Mouse (Mus musculus) heart, postnatal 0 days (tissue): ENCODE results near the gene Micall1. TPM values are rescaled to one million over a fixed set of nuclear protein-coding genes. Genes with fewer than 3 reads are reported as not detected.

Experiments
- ATAC-seq: fragments of 200-750 bp; cut with Nextera tagmentation; 2 replicates; pipeline ENCODE4 v1.8.0; 2017; ENCODE audit warnings: low read depth, moderate number of reproducible peaks, moderate library complexity; ENCODE audit not compliant: insufficient read depth
- DNase-seq: peaks from one replicate; pipeline ENCODE4 v3.0.0-alpha.2; 2016; ENCODE audit warnings: low spot score
- H3K27ac ChIP-seq: fragments of 300-500 bp; sonication (generic); 2 replicates; pipeline ENCODE4 v1.5.1; 2014; ENCODE audit warnings: low read depth, mild to moderate bottlenecking
- H3K27me3 ChIP-seq: fragments of 300-500 bp; sonication (generic); 2 replicates; pipeline ENCODE4 v1.6.1; 2014; ENCODE audit warnings: low read length, mixed read lengths; ENCODE audit not compliant: control insufficient read depth, insufficient read depth
- H3K36me3 ChIP-seq: fragments of 300-500 bp; sonication (generic); replicated peaks from 2 replicates; pipeline ENCODE4 v1.6.1; 2014; ENCODE audit warnings: low read length, mixed read lengths; ENCODE audit not compliant: control insufficient read depth, insufficient read depth
- H3K4me1 ChIP-seq: fragments of 300-500 bp; sonication (generic); 2 replicates; pipeline ENCODE4 v1.6.1; 2014; ENCODE audit warnings: antibody characterized with exemption; ENCODE audit not compliant: control insufficient read depth, insufficient read depth
- H3K4me2 ChIP-seq: fragments of 300-500 bp; sonication (generic); 2 replicates; pipeline ENCODE4 v1.6.1; 2014; ENCODE audit warnings: low read depth, mild to moderate bottlenecking, low read length, moderate library complexity
- H3K4me3 ChIP-seq: fragments of 300-500 bp; sonication (generic); 2 replicates; pipeline ENCODE4 v1.5.1; 2014; ENCODE audit warnings: low read depth, low read length
- H3K9ac ChIP-seq: fragments of 300-500 bp; sonication (generic); replicated peaks from 2 replicates; pipeline ENCODE4 v1.6.1; 2014; ENCODE audit warnings: low read depth, low read length, mixed read lengths
- H3K9me3 ChIP-seq: fragments of 300-500 bp; sonication (generic); replicated peaks from 2 replicates; pipeline ENCODE4 v1.6.1; 2016; ENCODE audit warnings: low read length; ENCODE audit not compliant: control insufficient read depth
- CTCF ChIP-seq: IDR thresholded peaks from 2 replicates; pipeline ENCODE4 v1.5.1; 2016; ENCODE audit warnings: antibody characterized with exemption, control low read depth, low read depth
- EP300 ChIP-seq: IDR thresholded peaks from 2 replicates; pipeline ENCODE4 v1.6.1; 2016; ENCODE audit warnings: antibody characterized with exemption, low read depth
- WGBS: fragments of 180-500 bp; shearing (Covaris S2); extraction: QIAGEN DNeasy Blood & Tissue Kit; methylation state at CpG from one replicate; pipeline ENCODE4 v1.1.7; 2014; 5-methylcytosine and 5-hydroxymethylcytosine counted together
- polyA plus RNA-seq: library from polyadenylated mRNA; unstranded; fragments of >200 nt; fragmentation: Nextera tagmentation; extraction: Ambion mirVana; gene quantifications from 2 replicates; pipeline ENCODE4 v1.2.1, GENCODE M21; 2015
- total RNA-seq: library from RNA; depleted of rRNA; stranded (reverse); fragments of >200 nt; gene quantifications from 2 replicates; pipeline ENCODE4 v1.2.3, GENCODE M21; 2014; ENCODE audit warnings: low replicate concordance

The Micall1 gene
- total and polyA plus RNA-seq, 2 experiments from 2014 or later = 19.0 to 45.9 TPM

DNA sequence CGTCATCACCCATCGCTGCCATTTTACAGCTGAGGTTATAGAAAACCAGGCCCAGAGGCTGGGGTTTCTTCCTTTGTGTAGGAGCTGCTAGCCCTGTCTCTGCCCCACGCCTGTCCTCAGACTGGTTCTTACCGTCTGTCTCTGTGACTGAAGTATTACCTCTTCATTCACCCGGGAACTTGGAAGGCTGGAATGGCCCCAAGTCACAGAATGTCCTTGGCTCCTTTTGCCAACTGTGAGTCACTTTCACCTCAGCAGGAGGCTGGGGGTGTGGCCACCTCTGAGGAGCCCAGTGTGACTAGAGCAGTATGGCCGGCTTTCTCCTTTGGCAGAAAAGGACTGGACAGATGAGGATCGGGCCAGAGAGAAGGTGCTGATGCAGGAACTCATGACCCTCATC lies 22.7 kb downstream of the Micall1 start:
- H3K4me3 ChIP-seq = no peak overlapping the region
- ATAC-seq (peak; percentile 75), DNase-seq (peak; percentile 76)
- no peaks in the 10 kb centered on the region for H3K27me3 ChIP-seq
- TF ChIP-seq CTCF (no peak), EP300 (peak; percentile 89)
- H3K9me3 ChIP-seq = no peaks in the 10 kb centered on the region
- peak overlapping the region; percentile 84 for H3K27ac ChIP-seq
- peaks cover 73% of the 10 kb centered on the region for H3K36me3 ChIP-seq
- no peak overlapping the region for H3K4me2 ChIP-seq
- H3K4me1 ChIP-seq = peaks cover 19% of the 10 kb centered on the region
- WGBS = 38% methylated on average over 7 of the region's 7 CpGs
- no peak overlapping the region for H3K9ac ChIP-seq

DNA sequence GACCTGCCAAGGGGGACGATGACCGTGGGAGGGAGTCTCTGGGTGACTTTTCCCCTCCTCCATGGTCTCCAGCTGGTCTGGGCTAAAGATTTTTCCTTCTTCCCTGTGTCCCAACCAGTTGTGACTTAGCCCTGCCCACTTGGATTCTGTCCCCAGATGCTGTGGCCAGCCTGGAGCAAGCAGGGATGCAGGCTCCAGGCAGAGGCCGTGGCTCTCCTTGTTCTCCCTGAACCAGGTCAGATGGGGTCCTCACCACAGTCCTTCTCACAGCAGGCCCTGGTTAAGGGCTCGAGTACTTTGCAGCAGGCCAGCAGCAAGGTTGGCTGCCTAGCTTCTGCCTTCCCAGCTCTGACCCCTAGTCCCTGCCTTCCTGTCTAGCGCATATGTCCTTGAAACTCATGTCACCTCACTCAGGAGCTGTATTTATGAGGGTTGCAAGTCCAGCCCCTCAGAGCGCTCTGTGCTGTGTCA lies 24.5 kb downstream of the Micall1 start:
- Histone ChIP-seq H3K27me3 (no peaks in the 10 kb centered on the region), H3K4me3 (no peak overlapping the region), H3K4me2 (no peak overlapping the region), H3K9ac (no peak overlapping the region), H3K4me1 (peaks cover 19% of the 10 kb centered on the region), H3K27ac (peak overlapping the region; percentile 28; the same call in 1 of the 2 replicates), H3K36me3 (peaks cover 55% of the 10 kb centered on the region), H3K9me3 (no peaks in the 10 kb centered on the region)
- DNase-seq (no peak), ATAC-seq (no peak)
- WGBS = 67% methylated on average over 6 of the region's 6 CpGs
- TF ChIP-seq CTCF (no peak), EP300 (no peak)

DNA sequence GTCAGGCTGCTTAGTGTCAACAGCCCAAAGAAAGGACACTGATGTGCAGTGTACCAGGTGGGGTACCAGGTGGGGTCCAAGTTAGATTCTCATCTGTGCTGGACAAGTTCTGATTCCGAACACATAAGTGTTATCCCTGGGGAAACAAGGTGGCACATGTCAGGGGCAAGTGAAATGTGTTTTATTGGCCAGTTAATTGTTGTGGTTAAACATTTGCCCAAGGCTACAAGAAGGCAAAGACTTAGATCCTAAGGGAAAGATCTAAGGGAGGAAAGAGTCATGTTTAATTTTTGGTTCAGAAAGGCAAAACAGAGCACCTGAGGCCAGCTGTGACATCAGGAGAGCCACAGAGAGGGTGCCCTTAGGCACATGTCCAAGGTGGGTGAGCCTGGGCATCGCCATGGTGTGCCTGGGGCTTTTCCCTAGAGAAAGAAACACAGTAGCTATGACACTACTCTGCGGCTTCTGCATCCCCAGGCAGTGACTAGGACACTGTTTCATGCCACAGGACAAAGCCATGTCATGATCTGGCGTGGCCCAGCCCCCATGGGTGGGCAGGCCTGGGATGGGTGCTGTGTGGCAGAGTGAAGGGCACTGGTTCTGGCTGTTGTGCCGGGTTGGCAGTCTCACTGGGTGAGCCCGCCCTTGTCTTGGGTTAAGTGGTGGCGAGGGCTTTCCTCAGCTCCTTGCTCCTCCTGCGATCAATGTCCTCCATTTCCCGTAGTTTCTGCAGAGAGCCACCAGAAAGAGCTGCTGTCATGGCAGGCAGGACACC lies 26.0 kb downstream of the Micall1 start:
- H3K9ac ChIP-seq = no peak overlapping the region
- peaks cover 44% of the 10 kb centered on the region for H3K36me3 ChIP-seq
- no peaks in the 10 kb centered on the region for H3K27me3 ChIP-seq
- peaks cover 19% of the 10 kb centered on the region for H3K4me1 ChIP-seq
- 79% methylated on average over 9 of the region's 9 CpGs for WGBS
- H3K4me3 ChIP-seq = no peak overlapping the region
- ATAC-seq (no peak), DNase-seq (no peak)
- TF ChIP-seq EP300 (no peak), CTCF (no peak)
- no peak overlapping the region for H3K4me2 ChIP-seq
- H3K27ac ChIP-seq = no peak overlapping the region
- no peaks in the 10 kb centered on the region for H3K9me3 ChIP-seq

DNA sequence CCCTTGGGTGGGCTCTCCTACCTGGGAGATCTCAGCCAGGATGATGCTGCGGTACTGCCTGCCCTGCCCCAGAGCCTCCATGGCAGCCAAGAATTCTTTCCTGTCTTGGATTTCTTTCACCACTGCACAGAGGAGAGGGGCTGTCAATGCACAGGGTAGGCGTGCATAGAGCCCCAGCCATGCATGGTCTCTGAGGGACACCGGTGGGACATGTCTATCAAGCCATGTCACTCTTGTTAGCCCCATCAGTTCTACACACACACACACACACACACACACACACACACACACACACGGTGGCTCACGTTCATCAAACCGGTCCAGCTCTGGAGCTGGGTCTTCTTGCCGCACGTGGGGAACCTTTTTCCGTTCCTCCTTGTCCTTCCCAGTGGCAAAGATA lies 26.6 kb downstream of the Micall1 start:
- TF ChIP-seq EP300 (0 out of 2 replicates have a peak, but pooled peaks have one; percentile 3), CTCF (no peak)
- ATAC-seq (no peak), DNase-seq (no peak)
- Histone ChIP-seq H3K9ac (no peak overlapping the region), H3K4me2 (no peak overlapping the region), H3K4me1 (peaks cover 16% of the 10 kb centered on the region), H3K4me3 (no peak overlapping the region), H3K27ac (peak overlapping the region; percentile 23; the same call in 1 of the 2 replicates), H3K36me3 (peaks cover 37% of the 10 kb centered on the region), H3K27me3 (no peaks in the 10 kb centered on the region), H3K9me3 (no peaks in the 10 kb centered on the region)
- WGBS = 76% methylated on average over 9 of the region's 9 CpGs

DNA sequence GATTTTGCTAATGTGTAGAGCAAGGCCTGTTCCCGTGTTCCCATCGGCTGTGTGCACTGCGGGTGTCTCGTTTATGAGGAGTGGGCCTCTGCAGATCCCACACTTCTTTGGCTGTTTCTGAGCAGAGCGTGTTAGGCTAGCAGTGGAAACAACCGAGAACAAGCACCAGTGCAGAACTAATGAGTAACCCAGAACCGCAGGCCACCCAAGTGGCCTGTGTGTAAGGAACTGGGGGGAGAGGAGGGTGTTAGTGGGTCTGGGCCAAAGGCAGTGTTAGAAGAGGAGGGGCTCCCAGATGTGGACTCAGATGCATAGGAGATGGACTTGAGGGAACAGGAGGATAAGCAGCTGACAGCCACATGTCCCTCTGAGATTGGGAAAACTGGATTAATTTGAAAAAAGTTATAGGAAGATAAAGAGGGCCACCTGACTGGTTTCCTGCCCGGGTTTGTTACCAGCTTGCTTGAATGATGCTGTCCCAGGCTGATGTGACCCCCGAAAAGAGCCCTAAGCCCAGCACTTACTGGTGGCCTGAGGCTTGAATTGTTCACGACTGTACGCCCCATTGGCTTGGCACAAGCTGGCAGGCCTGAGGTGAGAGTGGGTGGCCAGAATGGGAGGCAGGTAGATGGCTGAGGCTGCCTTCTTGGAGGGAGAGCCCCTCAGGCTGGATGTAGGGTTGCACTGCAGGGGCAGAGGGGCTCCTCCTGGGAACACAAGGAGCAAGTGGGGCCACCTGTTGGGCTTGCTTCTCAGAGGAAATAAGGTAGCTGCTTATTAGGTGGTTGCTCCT lies 27.3 kb downstream of the Micall1 start:
- ATAC-seq = no peak
- no peak overlapping the region for H3K9ac ChIP-seq

More for the DNA sequence above, 27.3 kb downstream of the Micall1 start:
- peak overlapping the region; percentile 23; the same call in 1 of the 2 replicates for H3K27ac ChIP-seq
- H3K4me2 ChIP-seq = no peak overlapping the region
- WGBS = 72% methylated on average over 11 of the region's 11 CpGs
- DNase-seq = no peak
- 0 out of 2 replicates have a peak, but pooled peaks have one; percentile 11 for TF ChIP-seq EP300
- TF ChIP-seq CTCF = no peak
- H3K4me1 ChIP-seq = peaks cover 10% of the 10 kb centered on the region
- peaks cover 31% of the 10 kb centered on the region for H3K36me3 ChIP-seq
- no peak overlapping the region for H3K4me3 ChIP-seq
- H3K27me3 ChIP-seq = no peaks in the 10 kb centered on the region
- no peaks in the 10 kb centered on the region for H3K9me3 ChIP-seq
